Mouse (Mus musculus) left cerebral cortex, adult 2 months (tissue): ENCODE measurements at regions not wholly inside any gene's neighbourhood (a gene's known extent, or its start where the extent isn't known, plus 50 kb on each side); places are given as distances from the start of the nearest gene placed in this dataset.

ENCODE experiments used
- DNase-seq, 2 experiments: peaks; one replicate each; pipeline ENCODE4 v3.0.0; 2021 to 2022; ENCODE audit warnings: low spot score in 2 of 2, mixed read lengths in 1 of 2; ENCODE audit errors: extremely low spot score in 1 of 2
- H3K27ac ChIP-seq: fragments of 200-600 bp; 2 replicates; pipeline ENCODE4 v1.8.1; 2022
- H3K4me3 ChIP-seq: fragments of 200-600 bp; 2 replicates; pipeline ENCODE4 v1.8.1; 2022
- CTCF ChIP-seq: fragments of 200-600 bp; IDR thresholded peaks from 2 replicates; pipeline ENCODE4 v1.8.1; 2022; ENCODE audit warnings: antibody characterized with exemption, mild to moderate bottlenecking, moderate library complexity
- intact Hi-C: fragments of 180-260 bp; cut with DNase I; formaldehyde crosslinking; loops from one replicate; pipeline ENCODE4 v1.15.1; 2025

DNA sequence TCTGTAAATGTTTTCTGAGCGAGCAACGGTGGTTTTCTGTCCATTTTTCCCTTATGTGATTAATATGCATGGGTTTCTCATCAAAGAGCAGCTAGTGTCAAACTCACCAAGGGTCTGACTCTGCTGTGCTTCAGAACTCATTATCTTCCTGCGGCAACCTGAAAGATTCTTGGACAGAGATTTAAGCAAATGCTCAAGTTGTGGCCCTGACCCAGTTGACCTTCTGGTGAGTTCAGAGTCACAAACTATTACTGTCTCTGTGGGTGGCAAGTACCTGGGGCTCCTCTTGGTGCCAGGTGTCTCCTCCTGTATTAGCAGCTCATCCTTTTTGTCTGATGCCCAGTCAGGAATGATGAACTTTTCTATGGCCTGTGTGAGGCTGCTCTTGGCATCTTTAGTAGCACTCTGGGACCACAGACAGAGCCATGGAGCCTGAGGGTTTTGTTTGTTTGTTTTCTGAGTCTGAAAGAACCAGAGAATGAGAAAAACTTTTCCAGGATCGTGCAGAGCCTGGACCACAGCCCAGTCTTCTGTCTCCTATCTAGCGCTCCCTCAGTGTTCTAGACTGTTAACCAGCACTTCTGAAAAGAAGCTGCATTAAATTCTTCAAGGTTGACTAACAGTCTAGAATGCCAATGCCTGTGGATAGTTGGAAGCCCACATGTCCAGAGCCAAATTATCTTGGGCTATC, 124.1 kb upstream of the Wscd1 start:
- H3K4me3 ChIP-seq = no peak overlapping the region
- DNase-seq = no peak
- intact Hi-C loops = no loop called here
- no peak for TF ChIP-seq CTCF
- no peak overlapping the region for H3K27ac ChIP-seq

DNA sequence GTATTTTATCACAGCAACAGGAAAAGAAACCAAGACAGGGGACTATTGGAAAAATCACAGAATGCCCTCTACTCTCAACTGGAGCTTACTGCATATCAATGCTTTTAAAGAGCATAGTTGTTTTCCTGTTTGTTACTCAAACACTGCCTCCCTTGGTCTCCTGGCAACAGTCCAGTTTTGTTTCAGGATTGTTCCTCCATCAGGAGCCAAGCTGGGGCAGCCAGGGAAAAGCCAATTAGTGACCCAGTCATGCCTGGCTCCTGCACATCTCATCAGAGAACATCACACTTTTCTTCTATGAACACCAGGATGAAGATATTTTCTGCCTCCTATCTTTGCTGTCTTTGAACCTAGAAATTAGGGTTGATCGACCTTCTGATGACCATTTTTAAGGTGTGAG, 113.6 kb upstream of the Wscd1 start:
- Histone ChIP-seq H3K4me3 (no peak overlapping the region), H3K27ac (no peak overlapping the region)
- intact Hi-C loops = no loop called here
- no peak for TF ChIP-seq CTCF
- no peak for DNase-seq

DNA sequence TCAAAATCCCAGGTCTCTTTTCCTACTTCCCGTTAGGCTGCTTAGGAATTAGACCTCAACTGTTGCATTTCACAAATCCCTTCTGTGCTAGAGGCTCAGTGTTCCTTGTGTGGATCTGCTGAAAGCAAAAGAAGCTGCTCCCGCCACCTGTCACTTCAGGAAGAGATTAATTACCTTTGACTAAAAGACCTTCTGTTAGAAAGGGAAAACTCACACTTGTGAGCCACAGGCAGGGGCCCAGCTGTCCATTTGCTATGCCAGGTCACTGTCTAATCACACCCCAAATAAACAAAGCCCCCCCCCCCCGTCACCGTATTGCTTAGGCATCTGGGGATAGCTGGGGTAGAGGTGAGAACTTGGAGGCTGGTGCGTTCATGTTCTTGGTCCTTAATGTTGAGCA, 112.9 kb upstream of the Wscd1 start:
- no peak overlapping the region for H3K27ac ChIP-seq
- intact Hi-C loops = no loop called here
- DNase-seq = no peak
- no peak overlapping the region for H3K4me3 ChIP-seq
- TF ChIP-seq CTCF = no peak

DNA sequence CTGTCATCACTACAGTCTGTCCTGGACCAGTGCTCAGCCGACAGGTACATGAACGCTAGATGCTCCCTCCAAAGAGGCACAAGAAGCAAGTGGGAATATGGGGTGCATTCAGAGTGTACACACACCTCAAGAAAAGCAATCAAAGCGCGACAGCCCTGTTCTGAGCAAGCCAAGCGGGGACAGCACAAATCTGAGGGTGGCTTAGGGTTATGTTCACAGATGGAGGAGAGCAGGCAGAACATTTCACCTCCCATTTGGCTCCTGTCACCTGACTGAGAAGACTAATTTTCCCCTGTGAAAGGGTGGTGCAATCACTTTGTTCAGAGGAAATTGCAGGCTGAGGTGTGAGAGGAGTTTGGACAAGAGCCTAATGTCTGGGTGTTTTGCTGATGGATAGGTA, 106.8 kb upstream of the Wscd1 start:
- intact Hi-C loops = no loop called here
- DNase-seq = no peak
- H3K27ac ChIP-seq = no peak overlapping the region
- TF ChIP-seq CTCF = no peak
- no peak overlapping the region for H3K4me3 ChIP-seq

DNA sequence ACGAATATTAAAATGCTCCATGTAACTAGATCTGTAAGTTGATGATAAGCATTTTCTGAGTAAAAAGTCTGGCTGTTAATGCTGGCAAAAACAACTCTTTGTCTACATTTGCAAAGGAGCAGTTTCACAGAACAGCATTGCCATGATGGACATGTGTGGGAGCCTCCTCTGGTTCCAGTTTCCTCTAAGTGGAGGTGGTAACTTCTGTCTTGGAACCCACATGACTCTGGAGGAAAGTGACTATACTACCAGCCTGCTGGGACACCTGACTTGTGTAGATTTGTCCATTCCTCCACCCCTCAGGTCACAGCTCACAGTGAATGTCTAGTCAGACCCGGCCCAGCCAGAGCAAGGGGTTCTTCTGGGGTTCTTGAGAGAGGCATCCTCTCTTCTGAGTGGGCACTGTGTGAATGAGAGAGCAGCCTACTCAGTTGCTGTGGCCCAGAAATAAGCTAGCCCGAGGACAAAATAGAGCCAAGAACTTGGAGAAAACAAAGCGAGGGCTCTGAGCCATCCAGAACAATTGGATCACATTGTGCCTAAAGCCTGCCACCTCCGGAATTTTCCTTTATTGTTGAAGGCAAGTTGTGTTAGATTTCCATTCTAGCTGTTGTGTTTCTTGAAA, 97.9 kb upstream of the Wscd1 start:
- no peak overlapping the region for H3K4me3 ChIP-seq
- intact Hi-C loops = loop anchor here (5.0 kb wide), 3 partner anchors 215 to 285 kb away; no protein-coding TSS in a partner anchor
- peak in 1 of 2 experiments; percentile 43 for DNase-seq
- TF ChIP-seq CTCF = no peak
- H3K27ac ChIP-seq = peak overlapping the region; percentile 88

DNA sequence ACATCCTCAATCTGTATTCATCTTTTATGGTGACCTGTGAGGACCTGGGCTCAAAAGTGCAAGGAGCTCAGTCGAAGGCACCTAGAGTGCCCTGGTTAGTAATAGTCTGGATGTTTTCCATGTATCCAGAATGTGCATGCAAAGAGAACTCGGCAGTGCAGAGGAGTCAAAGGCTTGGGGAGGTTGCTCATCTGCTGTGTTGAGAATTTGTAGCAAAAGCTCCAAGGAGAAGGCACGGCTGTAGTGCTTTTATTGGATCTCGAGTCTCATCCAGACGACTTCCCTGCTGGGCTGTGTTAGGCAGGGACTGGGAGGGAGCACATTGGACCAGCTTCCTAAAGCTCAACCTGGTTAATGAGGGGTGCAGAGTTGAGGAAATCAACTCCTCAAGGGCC, 97.3 kb upstream of the Wscd1 start:
- intact Hi-C loops = loop anchor here (5.0 kb wide), 3 partner anchors 215 to 285 kb away; no protein-coding TSS in a partner anchor
- no peak overlapping the region for H3K4me3 ChIP-seq
- TF ChIP-seq CTCF = no peak
- DNase-seq = peak in 1 of 2 experiments; percentile 27
- peak overlapping the region; percentile 88 for H3K27ac ChIP-seq

DNA sequence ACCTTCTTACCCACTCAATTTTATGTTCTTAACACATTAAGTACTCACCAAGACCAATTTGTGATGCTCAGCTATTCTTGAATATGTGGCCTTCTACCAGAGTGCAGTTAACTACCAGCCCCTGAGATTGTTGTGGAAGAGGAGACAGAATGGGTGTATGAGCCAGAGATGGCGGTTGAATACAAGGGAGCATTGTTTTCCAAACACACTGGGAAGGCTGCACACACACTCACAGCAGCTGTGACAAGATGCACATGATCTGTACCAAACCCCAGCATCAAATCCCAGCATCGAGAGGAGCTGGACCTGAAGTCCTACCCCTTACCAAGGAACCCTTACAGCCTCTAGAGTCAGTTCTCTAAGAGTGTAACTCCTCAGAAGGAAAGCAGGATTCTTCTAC, 91.4 kb upstream of the Wscd1 start:
- no peak for TF ChIP-seq CTCF
- intact Hi-C loops = no loop called here
- Histone ChIP-seq H3K27ac (no peak overlapping the region; the same call in 1 of the 2 replicates), H3K4me3 (no peak overlapping the region)
- no peak for DNase-seq

DNA sequence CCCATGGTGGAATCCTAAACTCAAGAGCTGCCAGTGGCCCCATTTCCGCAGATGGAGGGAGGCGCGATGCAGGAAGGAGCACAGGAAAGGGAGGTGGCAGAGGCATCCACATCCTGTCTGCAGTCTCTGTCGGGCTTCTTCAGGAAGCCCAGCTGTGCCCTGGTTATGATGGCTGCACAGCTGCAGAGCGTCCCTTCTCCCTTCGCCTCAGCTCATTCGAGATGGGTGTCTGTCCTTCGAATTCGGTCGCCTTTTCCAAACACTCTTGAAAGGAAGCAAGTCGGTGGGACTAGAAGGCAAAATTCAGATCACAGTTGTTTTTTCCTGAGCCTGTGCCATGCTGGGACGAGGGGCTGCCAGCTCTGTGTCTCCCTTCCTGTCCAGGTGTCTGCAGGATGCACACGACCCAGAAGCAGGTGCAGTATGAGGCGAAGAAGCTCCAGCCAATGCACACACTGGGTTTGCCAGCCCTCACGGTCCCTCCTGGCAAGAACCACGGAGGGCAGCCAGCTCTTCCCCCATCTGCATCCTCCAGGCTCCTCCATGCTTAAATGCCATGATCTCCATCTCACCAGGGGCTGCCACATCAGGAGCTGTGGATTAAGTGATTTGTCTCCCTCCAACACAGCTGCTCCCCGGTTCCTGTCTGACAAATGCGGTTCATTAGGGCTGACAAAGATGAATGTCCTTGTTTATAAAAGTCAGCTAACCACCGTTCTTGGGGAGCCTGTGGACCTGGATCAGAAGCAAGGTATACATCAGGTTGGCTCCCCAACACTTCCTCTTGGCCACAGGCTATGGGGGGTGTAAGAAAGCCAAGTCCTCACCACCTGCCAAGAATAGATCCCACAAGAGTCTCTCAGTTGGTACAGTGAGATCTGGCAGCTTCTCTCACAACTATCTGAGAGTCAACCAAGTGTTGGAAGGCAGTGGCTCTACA, 79.3 kb upstream of the Wscd1 start:
- Histone ChIP-seq H3K4me3 (no peak overlapping the region), H3K27ac (no peak overlapping the region)
- intact Hi-C loops = loop anchor here (5.0 kb wide), 1 partner anchor 333 kb away; no protein-coding TSS in a partner anchor
- no peak for DNase-seq
- TF ChIP-seq CTCF = no peak

DNA sequence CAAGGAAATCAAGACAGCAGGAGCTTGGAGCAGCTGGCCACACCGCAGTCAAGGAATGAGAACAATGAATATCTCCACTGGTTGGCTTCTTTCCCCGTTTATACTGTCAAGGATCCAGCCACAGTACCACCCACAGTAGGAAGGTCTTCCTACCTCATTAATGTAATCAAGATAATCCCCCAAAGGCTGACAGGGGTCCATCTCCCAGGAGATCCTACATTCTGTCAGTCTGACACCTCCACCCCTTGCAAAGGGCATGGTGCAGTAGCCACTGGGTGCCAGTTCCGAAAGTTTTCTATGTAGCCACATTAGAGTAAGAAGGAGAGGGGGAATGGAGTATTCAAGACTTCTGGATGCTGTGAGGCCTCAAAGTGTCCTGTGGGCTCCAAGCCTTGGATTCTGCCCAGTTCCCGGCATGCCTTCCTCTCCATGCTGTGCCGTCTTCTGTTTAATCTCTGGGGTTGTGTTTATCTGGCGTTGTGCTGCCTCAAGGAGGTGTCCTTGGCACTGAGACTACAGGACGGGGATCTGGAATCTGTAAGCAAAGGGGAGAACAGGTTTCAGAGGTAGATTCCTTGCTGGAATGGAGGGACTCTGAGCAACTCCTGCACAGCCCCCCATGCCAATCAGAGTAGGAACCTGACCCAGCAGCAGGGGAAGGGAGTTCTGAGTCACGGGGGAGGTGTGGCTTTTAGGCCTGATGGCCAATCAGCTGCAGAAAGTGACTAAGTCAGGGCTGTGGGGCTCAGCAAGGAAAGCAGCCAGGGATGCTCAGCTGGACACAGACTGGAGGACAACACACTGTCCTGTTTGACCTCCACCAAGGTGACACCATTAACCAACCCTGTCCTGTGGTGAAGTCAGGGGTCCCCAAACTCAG, 77.3 kb upstream of the Wscd1 start:
- TF ChIP-seq CTCF = no peak
- intact Hi-C loops = loop anchor here (5.0 kb wide), 1 partner anchor 335 kb away; no protein-coding TSS in a partner anchor
- no peak overlapping the region for H3K27ac ChIP-seq
- no peak overlapping the region for H3K4me3 ChIP-seq
- DNase-seq = no peak

DNA sequence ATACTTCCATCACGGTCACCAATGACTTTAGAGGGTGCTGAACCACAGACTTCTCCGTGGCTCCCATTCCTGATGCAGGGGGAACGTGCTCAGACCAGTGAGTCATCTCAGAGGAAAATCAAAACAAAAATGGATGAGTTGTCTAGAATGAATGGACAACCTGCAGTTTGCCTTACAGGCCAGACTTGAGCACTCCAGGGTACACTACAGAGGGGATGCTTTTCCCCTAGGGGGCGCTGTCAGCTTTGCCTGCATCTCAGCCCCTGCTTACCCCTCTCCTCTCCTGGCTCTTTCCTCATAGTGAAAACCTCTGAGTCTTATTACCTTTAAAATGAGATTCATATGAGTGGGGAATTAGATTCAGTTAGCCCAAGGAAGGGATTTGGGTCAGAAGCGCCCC, 75.4 kb upstream of the Wscd1 start:
- peak; percentile 86 for TF ChIP-seq CTCF
- DNase-seq = peak; percentile 71 to 77
- intact Hi-C loops = loop anchor here (1.0 to 5.0 kb wide), 4 partner anchors 76 to 350 kb away; no protein-coding TSS in a partner anchor
- Histone ChIP-seq H3K27ac (no peak overlapping the region), H3K4me3 (no peak overlapping the region)
